19 mouse cellular contexts compared by ENCODE assay signal in the genomic region with DNA sequence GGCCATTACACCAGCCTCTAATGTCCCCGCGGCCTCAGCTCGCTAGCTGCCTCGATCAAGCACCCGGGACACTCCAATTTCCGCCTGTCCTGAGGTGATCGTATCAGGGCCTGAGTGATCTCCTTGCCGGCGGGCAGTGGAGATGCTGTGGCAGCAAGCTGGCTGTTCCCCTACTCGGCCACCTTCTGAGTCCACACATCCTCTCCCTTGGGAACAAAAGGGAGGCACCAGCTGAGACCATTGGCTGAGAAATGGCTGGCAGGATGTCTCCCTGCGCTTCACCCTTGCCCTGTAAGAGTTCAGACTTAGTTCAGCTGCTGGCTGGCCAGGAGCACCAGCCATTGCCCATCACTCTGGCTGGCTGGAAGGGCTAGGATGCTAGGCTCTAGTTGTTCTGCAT.
DNase-seq lines count a peak whose midpoint lies in the region; ATAC-seq and TF ChIP-seq lines count a peak whose summit lies in the region.
"Had no signal": no experiment of that assay in that cellular context is flagged by ENCODE, and none has a peak within 500 bp of the region (broad histone marks: within the 10 kb centered on the region; RNA-seq: fewer than 3 reads in every experiment).

No protein-coding gene starts in this region.

- H3K9me3 ChIP-seq in hindbrain, embryonic 16.5 days (ENCODE audit: control insufficient read depth, low read length) = no peaks in the 10 kb centered on the region
- no peaks in the 10 kb centered on the region for H3K9me3 ChIP-seq in hindbrain, embryonic 12.5 days (replicated peaks)
- no peaks in the 10 kb centered on the region for H3K9me3 ChIP-seq in lung, postnatal 0 days (ENCODE audit: low read length)
- H3K9me3 ChIP-seq: embryonic facial prominence, embryonic 12.5 days; intestine, embryonic 15.5 days; limb, embryonic 15.5 days; lung, embryonic 15.5 days; midbrain, embryonic 12.5 days; stomach, embryonic 15.5 days had no signal

- 57% methylated on average over 11 of the region's 11 CpGs for WGBS in hindbrain, embryonic 16.5 days
- WGBS in hindbrain, embryonic 12.5 days = 57% methylated on average over 11 of the region's 11 CpGs
- WGBS in lung, postnatal 0 days = 43% methylated on average over 11 of the region's 11 CpGs

- peak; percentile 52 for ATAC-seq in hindbrain, embryonic 16.5 days
- no peak; the same call in 1 of the 2 replicates for ATAC-seq in hindbrain, embryonic 12.5 days (ENCODE audit: low FRiP score)
- ATAC-seq in lung, postnatal 0 days = peak; percentile 41
- ATAC-seq: intestine, embryonic 15.5 days had no signal

- no peak overlapping the region for H3K9ac ChIP-seq in hindbrain, embryonic 16.5 days (ENCODE audit: low read depth, low read length)
- H3K9ac ChIP-seq in hindbrain, embryonic 12.5 days = no peak overlapping the region
- H3K9ac ChIP-seq in lung, postnatal 0 days (replicated peaks; ENCODE audit: low read depth) = no peak overlapping the region
- H3K9ac ChIP-seq: embryonic facial prominence, embryonic 12.5 days; intestine, embryonic 15.5 days; limb, embryonic 15.5 days; lung, embryonic 15.5 days; midbrain, embryonic 12.5 days; stomach, embryonic 15.5 days had no signal

- TF ChIP-seq EP300 in lung, postnatal 0 days (IDR thresholded peaks at IDR 0.05) = no peak

- DNase-seq in adrenal gland, adult (ENCODE audit: inconsistent age in 2 of 2, low spot score in 1 of 2) = peak; percentile 29 to 61
- no peak for DNase-seq in adrenal gland, postnatal 25 days
- no peak for DNase-seq in lung, postnatal 0 days (ENCODE audit: low spot score)
- no peak for DNase-seq in lung, postnatal 25 days (ENCODE audit: low spot score)
- DNase-seq in retina, postnatal 1 day = peak; percentile 23
- DNase-seq in cerebellum, postnatal 4 days (ENCODE audit: low spot score in 2 of 2) = no peak
- DNase-seq: cerebellum, postnatal 10 days; gastrocnemius, postnatal 14 days; heart, postnatal 10 days; right cerebral cortex, adult 18-20 months had no signal

- TF ChIP-seq CTCF in lung, postnatal 0 days (IDR thresholded peaks at IDR 0.05) = no peak

- H3K27me3 ChIP-seq in hindbrain, embryonic 16.5 days (replicated peaks; ENCODE audit: control insufficient read depth, insufficient read depth, low read length) = no peaks in the 10 kb centered on the region; the same call in 1 of the 2 replicates
- 0 out of 2 replicates have a peak, but pooled peaks cover 9% of the 10 kb centered on the region for H3K27me3 ChIP-seq in hindbrain, embryonic 12.5 days
- no peaks in the 10 kb centered on the region for H3K27me3 ChIP-seq in lung, postnatal 0 days (replicated peaks; ENCODE audit: insufficient read depth, low read length)
- H3K27me3 ChIP-seq: intestine, embryonic 15.5 days; limb, embryonic 15.5 days; lung, embryonic 15.5 days; midbrain, embryonic 12.5 days; stomach, embryonic 15.5 days had no signal

- H3K4me2 ChIP-seq in hindbrain, embryonic 16.5 days (ENCODE audit: low read length) = no peak overlapping the region
- no peak overlapping the region for H3K4me2 ChIP-seq in hindbrain, embryonic 12.5 days (replicated peaks)
- H3K4me2 ChIP-seq in lung, postnatal 0 days (replicated peaks; ENCODE audit: low read depth, low read length) = no peak overlapping the region
- H3K4me2 ChIP-seq: embryonic facial prominence, embryonic 12.5 days; intestine, embryonic 15.5 days; limb, embryonic 15.5 days; lung, embryonic 15.5 days; midbrain, embryonic 12.5 days; stomach, embryonic 15.5 days had no signal

- H3K27ac ChIP-seq in hindbrain, embryonic 16.5 days (ENCODE audit: low read depth, low read length) = no peak overlapping the region
- H3K27ac ChIP-seq in hindbrain, embryonic 12.5 days = no peak overlapping the region
- no peak overlapping the region for H3K27ac ChIP-seq in lung, postnatal 0 days (ENCODE audit: low read length)
- H3K27ac ChIP-seq: embryonic facial prominence, embryonic 12.5 days; intestine, embryonic 15.5 days; limb, embryonic 15.5 days; lung, embryonic 15.5 days; midbrain, embryonic 12.5 days; stomach, embryonic 15.5 days had no signal

- H3K4me1 ChIP-seq in hindbrain, embryonic 16.5 days (ENCODE audit: control insufficient read depth, insufficient read depth, low read depth, low read length) = no peaks in the 10 kb centered on the region
- H3K4me1 ChIP-seq in hindbrain, embryonic 12.5 days = peaks cover 8% of the 10 kb centered on the region
- 0 out of 2 replicates have a peak, but pooled peaks cover 5% of the 10 kb centered on the region for H3K4me1 ChIP-seq in lung, postnatal 0 days (ENCODE audit: insufficient read depth, low read depth, low read length)
- H3K4me1 ChIP-seq: embryonic facial prominence, embryonic 12.5 days; intestine, embryonic 15.5 days; limb, embryonic 15.5 days; midbrain, embryonic 12.5 days; stomach, embryonic 15.5 days had no signal

- H3K4me3 ChIP-seq in hindbrain, embryonic 16.5 days (ENCODE audit: low read length) = no peak overlapping the region
- no peak overlapping the region for H3K4me3 ChIP-seq in hindbrain, embryonic 12.5 days
- no peak overlapping the region for H3K4me3 ChIP-seq in lung, postnatal 0 days (ENCODE audit: low read depth, low read length)
- H3K4me3 ChIP-seq: embryonic facial prominence, embryonic 12.5 days; intestine, embryonic 15.5 days; limb, embryonic 15.5 days; lung, embryonic 15.5 days; midbrain, embryonic 12.5 days; myocyte; stomach, embryonic 15.5 days had no signal

- H3K36me3 ChIP-seq in hindbrain, embryonic 16.5 days (ENCODE audit: control insufficient read depth, insufficient read depth, low read length) = no peaks in the 10 kb centered on the region
- no peaks in the 10 kb centered on the region for H3K36me3 ChIP-seq in hindbrain, embryonic 12.5 days
- H3K36me3 ChIP-seq in lung, postnatal 0 days (ENCODE audit: insufficient read depth, low read length) = no peaks in the 10 kb centered on the region
- H3K36me3 ChIP-seq: embryonic facial prominence, embryonic 12.5 days; intestine, embryonic 15.5 days; limb, embryonic 15.5 days; lung, embryonic 15.5 days; midbrain, embryonic 12.5 days; stomach, embryonic 15.5 days had no signal

Comparison
In these comparisons a context has a peak if more than half of its experiments do, and no peak if none do; other contexts are left out.
1. DNase-seq: peak in adrenal gland, adult (2 of 2) and retina, postnatal 1 day (single experiment); none in adrenal gland, postnatal 25 days (single experiment), lung, postnatal 0 days (single experiment), lung, postnatal 25 days (single experiment) and cerebellum, postnatal 4 days (0 of 2).